18 mouse cellular contexts compared by ENCODE assay signal in the genomic region with DNA sequence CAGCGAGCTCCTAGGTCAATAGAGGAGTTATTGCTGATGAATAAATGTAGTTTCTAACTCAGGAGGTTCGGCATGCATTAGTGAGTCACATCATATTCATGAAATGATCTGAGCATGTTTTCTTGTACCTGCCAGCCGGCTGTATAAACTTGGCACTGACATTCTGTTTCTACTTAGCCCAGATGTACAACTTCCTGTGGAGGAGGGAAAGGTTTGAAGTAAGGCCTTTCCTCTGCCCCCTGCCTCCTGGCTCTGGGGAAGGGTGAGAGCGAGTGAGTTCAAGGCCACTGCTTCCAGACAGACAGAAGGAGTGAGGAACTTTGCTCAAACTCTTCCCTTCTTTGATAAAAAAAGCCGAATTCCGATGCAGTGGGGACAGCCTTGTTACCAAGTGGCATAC. TPM values are rescaled to one million over a fixed set of nuclear protein-coding genes. Genes with fewer than 3 reads are reported as not detected.
DNase-seq lines count a peak whose midpoint lies in the region; ATAC-seq lines count a peak whose summit lies in the region.
"Had no signal": no experiment of that assay in that cellular context is flagged by ENCODE, and none has a peak within 500 bp of the region (broad histone marks: within the 10 kb centered on the region; RNA-seq: fewer than 3 reads in every experiment).

No protein-coding gene starts in this region.

- no peak overlapping the region for H3K4me3 ChIP-seq in intestine, embryonic 16.5 days (ENCODE audit: low read length)
- no peak overlapping the region for H3K4me3 ChIP-seq in intestine, embryonic 15.5 days (replicated peaks)
- H3K4me3 ChIP-seq: forebrain, embryonic 15.5 days; midbrain, embryonic 10.5 days; neural tube, embryonic 13.5 days had no signal

- peak; percentile 25; the same call in 1 of the 2 replicates for ATAC-seq in intestine, embryonic 16.5 days
- ATAC-seq in intestine, embryonic 15.5 days, result no peak
- ATAC-seq in inflammation-experienced regulatory T-cells, adult 6 months, result peak; percentile 49
- ATAC-seq: forebrain, embryonic 15.5 days; hindbrain, postnatal 0 days had no signal

- H3K27me3 ChIP-seq in intestine, embryonic 16.5 days (replicated peaks; ENCODE audit: control insufficient read depth, insufficient read depth, low read length), result no peaks in the 10 kb centered on the region
- no peaks in the 10 kb centered on the region for H3K27me3 ChIP-seq in intestine, embryonic 15.5 days (replicated peaks)
- H3K27me3 ChIP-seq: forebrain, embryonic 15.5 days; neural tube, embryonic 13.5 days had no signal

- no peak overlapping the region for H3K4me2 ChIP-seq in intestine, embryonic 16.5 days (ENCODE audit: low read depth, low read length)
- no peak overlapping the region for H3K4me2 ChIP-seq in intestine, embryonic 15.5 days (replicated peaks)
- H3K4me2 ChIP-seq: forebrain, embryonic 15.5 days; neural tube, embryonic 13.5 days had no signal

- H3K27ac ChIP-seq in intestine, embryonic 16.5 days (ENCODE audit: low read length), result no peak overlapping the region
- H3K27ac ChIP-seq in intestine, embryonic 15.5 days, result no peak overlapping the region
- H3K27ac ChIP-seq: forebrain, embryonic 15.5 days; hindbrain, postnatal 0 days; midbrain, embryonic 10.5 days; neural tube, embryonic 13.5 days had no signal

- peak; percentile 40 for DNase-seq in CD4-positive, CD25-positive, alpha-beta regulatory T cell, adult 2 months (ENCODE audit: low read depth, low spot score)
- peak; percentile 28 for DNase-seq in thymus, postnatal 0 days (ENCODE audit: low spot score)
- no peak for DNase-seq in layer of hippocampus, adult 9-10 months (ENCODE audit: low spot score)
- DNase-seq in gastrocnemius, postnatal 25 days, result no peak
- no peak for DNase-seq in adrenal gland, adult 8-10 months
- DNase-seq: adrenal gland, postnatal 36 days; cerebellum, adult 11-12 months; gastrocnemius, postnatal 14 days; kidney, postnatal 36 days had no signal

- H3K4me1 ChIP-seq in intestine, embryonic 16.5 days (ENCODE audit: control insufficient read depth, insufficient read depth, low read length), result peaks cover 9% of the 10 kb centered on the region; the same call in 1 of the 2 replicates
- 0 out of 2 replicates have a peak, but pooled peaks cover 4% of the 10 kb centered on the region for H3K4me1 ChIP-seq in intestine, embryonic 15.5 days (replicated peaks)
- H3K4me1 ChIP-seq: forebrain, embryonic 15.5 days had no signal

- H3K9ac ChIP-seq in intestine, embryonic 16.5 days (ENCODE audit: low read depth, low read length), result no peak overlapping the region
- no peak overlapping the region for H3K9ac ChIP-seq in intestine, embryonic 15.5 days
- H3K9ac ChIP-seq: forebrain, embryonic 15.5 days; neural tube, embryonic 13.5 days had no signal

- no peaks in the 10 kb centered on the region for H3K36me3 ChIP-seq in intestine, embryonic 16.5 days (ENCODE audit: control insufficient read depth, insufficient read depth, low read length)
- no peaks in the 10 kb centered on the region for H3K36me3 ChIP-seq in intestine, embryonic 15.5 days
- H3K36me3 ChIP-seq: forebrain, embryonic 15.5 days; midbrain, embryonic 10.5 days; neural tube, embryonic 13.5 days had no signal

- whole genome bisulfite sequencing in intestine, embryonic 16.5 days, result 55% methylated on average over 6 of the region's 6 CpGs
- WGBS in intestine, embryonic 15.5 days, result 44% methylated on average over 6 of the region's 6 CpGs

- H3K9me3 ChIP-seq in intestine, embryonic 16.5 days (ENCODE audit: control insufficient read depth, low read length), result no peaks in the 10 kb centered on the region
- H3K9me3 ChIP-seq in intestine, embryonic 15.5 days, result no peaks in the 10 kb centered on the region
- H3K9me3 ChIP-seq: forebrain, embryonic 15.5 days; midbrain, embryonic 10.5 days; neural tube, embryonic 13.5 days had no signal

RNA-seq across cellular contexts. Expression of a gene that starts 39.0 kb away (rescaled TPM):
- not detected in 2 replicates for polyA plus RNA-seq in intestine, embryonic 16.5 days (2015; fragmentation: Nextera tagmentation; extraction: Ambion mirVana)
- polyA plus RNA-seq in intestine, embryonic 15.5 days (2015; fragmentation: Nextera tagmentation; extraction: Ambion mirVana), result not detected in 2 replicates
- not detected for polyA plus RNA-seq in inflammation-experienced regulatory T-cells, adult 6 months (2017; shearing (Covaris generic))
- polyA plus RNA-seq in thymus, postnatal 0 days (2015; fragmentation: Nextera tagmentation; extraction: Ambion mirVana), result not detected in 2 replicates
- total RNA-seq in gastrocnemius, postnatal 25 days (2021), result not detected
- total RNA-seq in adrenal gland, adult 8-10 months (2022), result 1 to 10 TPM in 1 of 4 experiments, not detected in 3; 1.1 TPM
- total RNA-seq: adrenal gland, postnatal 36 days; gastrocnemius, postnatal 14 days; hindbrain, postnatal 0 days had no signal
- polyA plus RNA-seq: forebrain, embryonic 15.5 days; heart, postnatal 0 days; hindbrain, postnatal 0 days; liver, embryonic 16.5 days; midbrain, embryonic 10.5 days; neural tube, embryonic 13.5 days had no signal

Comparison
In these comparisons a context has a peak if more than half of its experiments do, and no peak if none do; other contexts are left out.
1. DNase-seq: peak in CD4-positive, CD25-positive, alpha-beta regulatory T cell, adult 2 months (single experiment) and thymus, postnatal 0 days (single experiment); none in layer of hippocampus, adult 9-10 months (single experiment), gastrocnemius, postnatal 25 days (single experiment) and adrenal gland, adult 8-10 months (single experiment).